ENCODE assay signal across 13 mouse cellular contexts in genomic region chr10:84712532-84712931, GRCm38 (mm10). TPM values are rescaled to one million over a fixed set of nuclear protein-coding genes. Genes with fewer than 3 reads are reported as not detected.
A peak's percentile ranks its signal among the peaks of the same experiment; 100 is the strongest.
DNase-seq lines count a peak whose midpoint lies in the region; ATAC-seq and TF ChIP-seq lines count a peak whose summit lies in the region.
"Had no signal": no experiment of that assay in that cellular context is flagged by ENCODE, and none has a peak within 500 bp of the region (broad histone marks: within the 10 kb centered on the region; RNA-seq: fewer than 3 reads in every experiment).

No protein-coding gene starts in this region.

- no peak overlapping the region for H3K9ac ChIP-seq in hindbrain, postnatal 0 days (replicated peaks; ENCODE audit: low read length)

- TF ChIP-seq CTCF in lung, adult 2 months (IDR thresholded peaks at IDR 0.05; ENCODE audit: insufficient read depth, low read length): no peak
- no peak for TF ChIP-seq CTCF in hindbrain, postnatal 0 days (IDR thresholded peaks at IDR 0.05; ENCODE audit: low read depth)

- no peaks in the 10 kb centered on the region for H3K9me3 ChIP-seq in heart, embryonic 10.5 days
- H3K9me3 ChIP-seq in hindbrain, postnatal 0 days (ENCODE audit: low read length): no peaks in the 10 kb centered on the region
- H3K9me3 ChIP-seq: G1E had no signal

- H3K27me3 ChIP-seq in heart, embryonic 10.5 days (ENCODE audit: insufficient read depth, poor library complexity, severe bottlenecking): no peaks in the 10 kb centered on the region
- H3K27me3 ChIP-seq in hindbrain, postnatal 0 days (ENCODE audit: insufficient read depth, low read length): no peaks in the 10 kb centered on the region

- TF ChIP-seq POLR2A in lung, adult 2 months (IDR thresholded peaks at IDR 0.05; ENCODE audit: borderline replicate concordance, extremely low read depth, low read depth, low read length): no peak

- WGBS in heart, embryonic 10.5 days: 68% methylated on average over 6 of the region's 6 CpGs
- whole genome bisulfite sequencing in lung, adult 2 months: 60% methylated on average over 6 of the region's 6 CpGs
- 49% methylated on average over 6 of the region's 6 CpGs for WGBS in hindbrain, postnatal 0 days

- H3K27ac ChIP-seq in heart, embryonic 10.5 days: peak overlapping the region; percentile 42; the same call in 1 of the 2 replicates
- 0 out of 2 replicates have a peak overlapping the region, but pooled peaks have one; percentile 32 for H3K27ac ChIP-seq in hindbrain, postnatal 0 days
- H3K27ac ChIP-seq: layer of hippocampus, adult 2 months had no signal

- no peak overlapping the region for H3K4me3 ChIP-seq in heart, embryonic 10.5 days
- H3K4me3 ChIP-seq in lung, adult 2 months (replicated peaks; ENCODE audit: extremely low read depth, low read depth, low read length): no peak overlapping the region
- H3K4me3 ChIP-seq in hindbrain, postnatal 0 days (ENCODE audit: low read length): no peak overlapping the region
- H3K4me3 ChIP-seq: layer of hippocampus, adult 2 months had no signal

- no peak for ATAC-seq in hindbrain, postnatal 0 days

- no peak overlapping the region for H3K4me2 ChIP-seq in hindbrain, postnatal 0 days (ENCODE audit: low read depth, low read length)
- H3K4me2 ChIP-seq: liver, embryonic 11.5 days had no signal

- DNase-seq in heart, embryonic 10.5 days (ENCODE audit: low spot score): no peak
- DNase-seq in heart, adult 9 months (ENCODE audit: low spot score in 2 of 2): no peak
- peak; percentile 33 for DNase-seq in lung, postnatal 36 days
- no peak for DNase-seq in lung, adult 2 months
- no peak for DNase-seq in hindbrain, postnatal 0 days (ENCODE audit: low spot score)
- DNase-seq in kidney, postnatal 4 days: peak; percentile 29 to 54
- no peak for DNase-seq in adrenal gland, adult (ENCODE audit: inconsistent age in 2 of 2, low spot score in 1 of 2)
- no peak for DNase-seq in T-cell, adult 2 months (ENCODE audit: low spot score)
- DNase-seq: heart, postnatal 4 days had no signal

- peaks cover 29% of the 10 kb centered on the region for H3K4me1 ChIP-seq in heart, embryonic 10.5 days
- peaks cover 5% of the 10 kb centered on the region for H3K4me1 ChIP-seq in lung, adult 2 months (ENCODE audit: control insufficient read depth, insufficient read depth, low read length)
- peaks cover 12% of the 10 kb centered on the region for H3K4me1 ChIP-seq in hindbrain, postnatal 0 days (ENCODE audit: insufficient read depth, low read length)

- peaks cover 44% of the 10 kb centered on the region for H3K36me3 ChIP-seq in heart, embryonic 10.5 days
- peaks cover 8% of the 10 kb centered on the region; the same call in 1 of the 2 replicates for H3K36me3 ChIP-seq in hindbrain, postnatal 0 days (ENCODE audit: insufficient read depth, low read length)

RNA-seq across cellular contexts. Expression of gene Rfx4, which starts 43.3 kb away (rescaled TPM):
- polyA plus RNA-seq in heart, embryonic 10.5 days (2016; fragmentation: Nextera tagmentation; extraction: Ambion mirVana): 0.36 TPM in 1 of 2 replicates, not detected in the other
- 0.05 and 0.13 TPM in 2 replicates for polyA plus RNA-seq in lung, adult 2 months (2012; rRNA removed)
- total RNA-seq in hindbrain, postnatal 0 days (2014; rRNA removed): 16.7 and 21.5 TPM in 2 replicates
- 16.1 and 17.1 TPM in 2 replicates for polyA plus RNA-seq in hindbrain, postnatal 0 days (2015; fragmentation: Nextera tagmentation; extraction: Ambion mirVana)
- total RNA-seq: G1E; heart, postnatal 4 days; megakaryocyte progenitor cell, adult 5-6 weeks had no signal
- polyA plus RNA-seq: G1E; liver, embryonic 11.5 days had no signal

Comparison
In these comparisons a context has a peak if more than half of its experiments do, and no peak if none do; other contexts are left out.
1. DNase-seq: peak in lung, postnatal 36 days (single experiment) and kidney, postnatal 4 days (2 of 2); none in heart, embryonic 10.5 days (single experiment), heart, adult 9 months (0 of 2), lung, adult 2 months (single experiment), hindbrain, postnatal 0 days (single experiment), adrenal gland, adult (0 of 2) and T-cell, adult 2 months (single experiment).
2. RNA of gene Rfx4, which starts 43.3 kb away (polyA plus RNA-seq): 16.1 to 17.1 TPM in hindbrain, postnatal 0 days; 0.36 TPM in heart, embryonic 10.5 days and 0.05 to 0.13 TPM in lung, adult 2 months; every median in the first group is over 10 times any median in the second.